Mouse (Mus musculus) activated CD4-positive, CD25-positive, alpha-beta regulatory T cell, adult 4 months (primary cell): Measurements from ENCODE around the gene Armc7. TPM values are rescaled to one million over a fixed set of nuclear protein-coding genes. Genes with fewer than 3 reads are reported as not detected.
A peak's percentile ranks its signal among the peaks of the same experiment; 100 is the strongest.
"Not testable (repeated sequence)": the region's sequence is repeated elsewhere in the genome, so short reads cannot be mapped to it uniquely, and the experiment has no call there.

Experiments used
- ATAC-seq: one replicate; pipeline ENCODE4 v1.8.0; 2017
- polyA plus RNA-seq, 2 experiments: library from polyadenylated mRNA; unstranded; fragments of 100-300 nt; shearing (Covaris generic); gene quantifications; one replicate each; pipeline ENCODE4 v1.2.1; 2017

The Armc7 gene
- 10 to 100 TPM; 49.9 to 59.3 TPM for polyA plus RNA-seq

GRCm38 (mm10) chr11:115475025-115475757 lies at the start of gene Armc7:
Gene Armc7 (plus strand): TSS chr11:115475667.
- peak; percentile 90 for ATAC-seq

DNA sequence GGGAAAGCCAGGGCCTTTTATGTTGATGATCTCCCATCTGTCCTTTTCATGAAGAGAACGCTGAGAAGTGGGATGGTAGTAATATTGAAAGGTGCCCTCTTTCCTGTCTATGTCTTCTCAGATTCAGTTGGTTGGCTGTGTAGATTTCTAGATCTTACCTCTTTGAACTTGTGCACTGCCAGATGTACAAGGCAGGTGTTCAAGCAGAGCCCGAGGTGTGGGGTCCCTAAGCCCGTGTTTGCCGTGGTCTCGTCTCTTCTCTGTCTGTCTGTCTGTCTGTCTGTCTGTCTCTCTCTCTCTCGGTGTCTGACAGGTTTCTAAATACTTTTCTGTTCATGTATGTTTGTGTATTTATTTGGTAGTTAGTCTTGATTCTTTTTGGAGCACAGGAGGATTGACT lies 49.8 kb upstream of the Armc7 start:
- ATAC-seq, result no peak

- ATAC-seq, result peak; percentile 61
Observed at GRCm38 (mm10) chr11:115427482-115428331, 47.8 kb upstream of the Armc7 start.

- no peak for ATAC-seq
Observed at GRCm38 (mm10) chr11:115429307-115429706, 46.2 kb upstream of the Armc7 start.

DNA sequence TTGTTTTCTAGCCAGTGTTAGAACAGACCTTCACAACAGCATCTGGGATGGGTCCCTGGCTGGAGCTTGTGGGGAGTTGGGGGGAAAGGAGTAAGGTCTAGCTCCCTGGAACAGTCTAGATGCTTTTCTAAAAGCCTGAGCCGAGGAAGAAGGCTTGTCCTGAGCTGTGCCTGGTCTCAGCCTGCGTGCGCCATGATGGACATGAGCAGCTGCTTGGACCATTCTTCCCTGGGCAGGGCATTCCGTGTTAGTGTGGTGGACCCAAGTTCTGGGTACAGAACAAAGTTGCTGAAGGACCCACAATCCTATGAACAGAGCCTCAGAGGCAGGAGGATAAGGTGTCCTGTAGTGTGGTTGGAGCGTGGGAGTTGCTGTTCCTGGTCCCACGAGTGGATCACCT lies 44.9 kb upstream of the Armc7 start:
- ATAC-seq, result no peak

- no peak for ATAC-seq
Observed at GRCm38 (mm10) chr11:115432814-115433213, 42.7 kb upstream of the Armc7 start.

- no peak for ATAC-seq
Observed at GRCm38 (mm10) chr11:115433342-115433741, 42.1 kb upstream of the Armc7 start.

DNA sequence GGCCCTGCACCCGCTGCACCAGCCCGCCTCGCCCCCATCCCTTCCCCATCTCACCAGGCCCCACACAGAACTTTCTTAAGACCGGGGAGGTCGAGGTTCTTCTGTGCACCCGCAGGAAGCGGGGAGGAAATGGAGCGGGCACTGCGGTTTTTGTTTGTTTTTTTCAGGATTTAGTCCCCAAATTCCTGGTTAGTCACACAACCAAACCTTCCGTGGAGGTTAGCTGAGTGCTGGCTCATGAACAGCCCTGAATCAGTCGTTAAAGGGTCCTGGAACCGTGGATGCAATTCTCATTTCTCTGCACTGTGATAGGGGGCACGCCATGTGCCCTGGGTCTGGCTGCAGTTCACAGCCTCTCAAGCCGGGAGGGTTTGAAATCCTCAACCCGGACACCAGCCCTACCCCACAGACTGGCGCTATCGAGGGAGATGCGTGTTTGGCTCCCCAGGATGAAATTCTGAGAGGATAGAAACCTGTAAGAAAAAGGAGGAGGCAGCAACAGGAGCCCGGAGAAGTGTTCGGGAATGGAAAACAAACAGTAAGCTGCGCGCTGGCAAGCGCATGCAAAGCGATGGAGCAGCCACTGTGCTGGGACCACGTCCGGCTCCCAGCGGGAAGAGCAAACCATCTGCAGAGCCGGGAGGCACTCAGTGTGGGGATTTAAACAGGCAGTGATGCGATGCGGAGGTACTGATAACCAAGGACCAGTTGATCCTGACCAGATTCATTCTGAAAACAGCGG lies 39.7 kb upstream of the Armc7 start:
- ATAC-seq, result no peak

GRCm38 (mm10) chr11:115437571-115438122 lies 37.8 kb upstream of the Armc7 start:
- no peak for ATAC-seq

DNA sequence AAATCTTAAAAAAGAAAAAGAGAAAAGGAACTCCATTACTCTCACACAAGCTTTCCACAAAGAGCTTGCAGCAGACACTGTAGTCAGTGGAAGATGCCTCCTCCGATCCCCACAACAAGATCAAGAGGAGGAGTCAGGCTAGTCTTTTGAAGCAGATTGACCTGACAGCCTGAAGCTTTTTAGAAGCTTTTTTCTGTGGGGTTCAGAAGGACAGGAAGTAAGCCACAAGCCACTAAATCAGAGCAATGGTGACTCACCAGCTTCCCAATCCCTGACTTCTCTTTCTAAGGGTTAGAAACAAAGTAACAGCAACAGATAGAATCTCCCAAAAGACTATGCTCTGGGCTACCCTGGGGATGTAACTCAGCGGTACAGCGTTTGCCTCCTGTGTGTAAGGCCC lies 36.1 kb upstream of the Armc7 start:
- no peak for ATAC-seq

DNA sequence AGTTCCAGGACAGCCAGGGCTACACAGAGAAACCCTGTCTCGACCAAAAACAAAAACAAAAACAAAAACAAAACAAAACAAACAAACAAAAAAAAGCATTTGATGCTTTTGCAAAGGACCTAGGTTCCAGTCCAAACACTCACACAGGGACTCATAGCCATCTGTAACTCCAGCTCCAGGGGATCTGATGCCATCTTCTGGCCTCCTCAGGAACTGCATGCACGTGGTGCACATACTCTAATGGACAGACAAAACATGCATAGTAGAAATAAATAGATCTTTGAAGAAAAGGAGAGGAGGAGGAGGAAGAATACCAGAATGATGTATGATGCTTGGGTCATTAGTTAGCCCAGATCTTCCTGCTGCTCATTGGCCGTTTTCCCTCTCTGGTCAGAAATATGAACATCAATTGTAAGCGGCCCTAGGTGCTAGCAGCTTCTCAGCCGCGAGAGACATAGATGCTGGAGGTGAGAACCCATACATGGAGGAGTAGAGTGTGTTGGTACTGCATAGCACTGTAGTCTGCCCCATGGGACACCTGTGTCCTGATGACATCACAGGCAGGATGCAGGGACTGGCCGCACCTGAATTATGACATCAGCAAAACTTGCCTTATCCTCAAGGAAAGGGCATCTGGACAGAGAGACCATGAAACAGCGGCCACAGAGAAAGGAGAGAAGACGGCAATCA lies 35.4 kb upstream of the Armc7 start, which contains the start of gene Trim80:
TSS of gene Trim80 (plus strand) at position 640 of the 690 bp plus-strand sequence.
- ATAC-seq, result no peak

DNA sequence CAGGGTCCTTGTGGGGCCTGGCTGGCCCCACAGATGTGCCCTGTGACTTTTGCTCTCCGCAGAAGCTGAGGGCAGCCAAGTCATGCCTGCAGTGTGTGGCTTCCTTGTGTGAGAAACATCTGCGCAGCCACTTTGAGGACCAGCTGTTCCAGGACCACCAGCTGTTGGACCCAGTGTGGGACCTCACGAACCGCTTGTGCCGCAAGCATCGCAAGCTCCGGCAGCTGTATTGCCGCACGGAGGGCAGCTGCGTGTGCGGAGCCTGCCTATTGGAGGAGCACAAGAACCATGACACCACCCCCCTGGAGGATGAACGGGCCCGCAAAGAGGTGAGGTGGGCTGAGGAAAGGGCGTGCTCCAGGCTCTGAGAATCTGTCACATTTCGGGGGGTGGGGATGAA lies 34.0 kb upstream of the Armc7 start:
- no peak for ATAC-seq

DNA sequence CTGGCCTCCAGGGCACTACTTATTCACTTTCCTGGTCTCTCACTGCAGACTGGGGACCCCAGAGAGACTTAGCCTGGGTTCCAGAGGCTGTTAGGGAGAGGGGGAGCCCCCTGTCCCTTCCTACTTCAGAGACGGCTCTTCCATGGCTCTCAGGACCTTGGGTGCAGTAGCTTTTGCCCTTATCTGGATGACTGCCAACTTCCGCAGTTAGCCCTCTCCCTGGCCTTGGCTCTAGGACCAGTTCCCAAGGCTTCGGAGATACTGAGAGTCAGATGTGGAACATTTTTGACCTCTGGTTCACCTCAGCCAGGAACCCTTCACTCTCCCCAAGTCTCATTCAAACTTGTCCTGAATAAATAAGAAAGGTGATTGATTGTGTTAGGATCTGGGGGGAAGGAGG lies 28.6 kb upstream of the Armc7 start:
- ATAC-seq, result no peak

DNA sequence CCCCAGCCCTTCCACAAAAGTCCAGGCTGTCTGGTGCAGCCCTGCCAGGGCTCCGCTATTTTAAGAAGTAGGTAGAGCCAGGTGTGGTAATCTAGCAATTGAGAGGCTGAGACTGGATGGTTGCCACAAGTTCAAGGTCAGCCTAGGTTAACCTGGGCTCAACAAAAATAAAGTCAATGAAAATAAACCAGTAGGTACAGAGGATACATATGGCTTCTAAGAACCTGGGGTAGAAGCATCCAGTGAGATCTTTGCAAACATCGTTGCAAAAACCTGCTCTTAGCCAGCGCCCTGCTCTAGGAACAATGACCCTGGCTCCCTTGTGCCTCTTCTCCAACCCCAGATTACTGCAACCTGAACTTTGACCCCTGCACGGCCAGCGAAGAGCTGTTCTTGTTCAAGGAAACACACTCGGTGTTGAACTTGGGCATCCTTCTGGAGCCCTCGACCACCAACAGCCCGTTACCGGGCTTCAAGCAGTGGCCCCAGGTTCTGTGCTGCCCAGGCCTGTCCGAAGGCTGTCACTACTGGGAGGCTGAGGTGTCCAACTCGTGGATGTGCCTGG lies 28.1 kb upstream of the Armc7 start:
- no peak for ATAC-seq

DNA sequence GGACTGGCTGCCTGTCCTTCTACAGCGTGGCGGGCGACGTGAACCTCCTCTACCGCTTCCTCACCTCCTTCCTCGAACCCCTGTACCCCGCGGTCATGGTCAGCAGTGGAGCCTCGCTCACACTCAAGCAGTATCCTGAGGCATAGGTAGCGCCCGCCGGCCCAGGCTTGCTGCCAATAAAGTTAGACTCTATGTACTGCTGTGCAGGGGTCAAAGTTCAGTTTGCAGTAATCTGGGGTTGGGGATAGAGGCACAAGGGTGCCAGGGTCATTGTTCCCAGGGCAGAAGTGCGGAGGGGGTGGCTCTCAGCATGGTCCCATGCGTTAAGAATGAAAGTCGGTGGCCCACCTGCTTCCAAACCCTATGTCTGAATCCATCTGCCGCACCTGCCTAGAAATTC lies 27.4 kb upstream of the Armc7 start:
- no peak for ATAC-seq

- no peak for ATAC-seq
Observed at GRCm38 (mm10) chr11:115448998-115449397, 26.5 kb upstream of the Armc7 start.

- no peak for ATAC-seq
Observed at GRCm38 (mm10) chr11:115450176-115450575, 25.3 kb upstream of the Armc7 start.

GRCm38 (mm10) chr11:115451781-115452241 lies 23.7 kb upstream of the Armc7 start:
- ATAC-seq, result peak; percentile 96

GRCm38 (mm10) chr11:115452281-115452860 lies 23.1 kb upstream of the Armc7 start:
- no peak for ATAC-seq

DNA sequence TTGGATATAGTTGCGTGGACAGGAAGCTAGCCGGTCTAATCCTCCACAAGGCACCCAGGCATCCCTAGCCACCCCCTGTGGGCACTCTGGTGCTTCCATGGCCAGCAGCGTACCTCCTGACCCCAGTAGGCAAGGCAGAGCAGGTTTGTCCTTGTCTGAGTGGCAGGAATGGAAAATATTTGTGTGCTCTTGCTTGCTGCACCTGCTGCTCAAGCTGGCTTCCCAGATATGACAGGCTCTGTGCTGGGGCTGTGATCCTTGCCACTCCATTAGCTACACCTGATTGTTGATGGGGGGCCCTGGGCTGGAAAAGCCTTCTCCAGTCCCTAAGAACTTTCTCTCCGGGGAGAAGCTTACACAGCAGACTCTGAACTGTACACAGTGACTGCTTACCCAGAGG lies 22.2 kb upstream of the Armc7 start:
- no peak for ATAC-seq

- not testable (repeated sequence) for ATAC-seq
Observed at GRCm38 (mm10) chr11:115454822-115455221, 20.6 kb upstream of the Armc7 start.
